Comparison of ENCODE assay signal across 16 mouse cellular contexts in the genomic region with DNA sequence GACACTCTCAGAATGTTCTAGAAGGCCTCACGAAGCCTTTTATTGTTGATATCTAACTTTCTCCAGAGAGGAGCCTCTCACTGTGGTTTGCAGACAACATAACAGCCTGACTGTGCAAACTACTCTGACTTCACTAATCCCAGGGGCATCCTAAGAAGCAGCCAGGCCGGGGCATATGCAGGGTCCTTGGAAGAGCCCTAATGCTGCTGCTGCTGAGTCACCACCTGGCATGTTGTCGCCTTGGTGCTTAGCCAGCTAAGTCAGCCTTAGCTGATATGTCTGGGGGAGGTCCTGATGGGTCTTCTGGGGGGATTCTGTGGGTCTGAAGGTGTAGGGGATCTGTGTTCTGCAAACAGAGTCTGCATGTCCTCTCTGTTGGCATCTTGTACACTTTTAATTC.
"Had no signal": no experiment of that assay in that cellular context is flagged by ENCODE, and none has a peak within 500 bp of the region (broad histone marks: within the 10 kb centered on the region; RNA-seq: fewer than 3 reads in every experiment).

No protein-coding gene starts in this region.

- H3K4me2 ChIP-seq: limb, embryonic 15.5 days; liver, embryonic 13.5 days; lung, embryonic 15.5 days; midbrain, embryonic 11.5 days; midbrain, embryonic 15.5 days; neural tube, embryonic 12.5 days; stomach, embryonic 15.5 days had no signal

- H3K9ac ChIP-seq: limb, embryonic 15.5 days; liver, embryonic 13.5 days; liver, postnatal 0 days; lung, embryonic 15.5 days; midbrain, embryonic 15.5 days; neural tube, embryonic 12.5 days; stomach, embryonic 15.5 days had no signal

- ATAC-seq: liver, postnatal 0 days; midbrain, embryonic 15.5 days had no signal

- H3K4me1 ChIP-seq: limb, embryonic 15.5 days; liver, embryonic 13.5 days; lung, embryonic 15.5 days; midbrain, embryonic 15.5 days; neural tube, embryonic 12.5 days; stomach, embryonic 15.5 days had no signal

- H3K4me3 ChIP-seq: limb, embryonic 15.5 days; liver, embryonic 13.5 days; lung, embryonic 15.5 days; megakaryocyte, embryonic 14.5 days; midbrain, embryonic 15.5 days; neural tube, embryonic 12.5 days; stomach, embryonic 15.5 days had no signal

- H3K27ac ChIP-seq: limb, embryonic 15.5 days; liver, embryonic 13.5 days; lung, embryonic 15.5 days; macrophage; midbrain, embryonic 15.5 days; neural tube, embryonic 12.5 days; stomach, embryonic 15.5 days had no signal

- H3K36me3 ChIP-seq: lung, embryonic 15.5 days had no signal

- H3K9me3 ChIP-seq: limb, embryonic 15.5 days; liver, embryonic 13.5 days; lung, embryonic 15.5 days; megakaryocyte, embryonic 14.5 days; midbrain, embryonic 15.5 days; neural tube, embryonic 12.5 days; stomach, embryonic 15.5 days had no signal

- DNase-seq: kidney, adult 9 months; kidney, postnatal 14 days; liver, embryonic 13.5 days; liver, postnatal 0 days; lung, postnatal 14 days; right cerebral cortex, adult 18-20 months; right cerebral cortex, postnatal 25 days; thymus, postnatal 36 days had no signal

- H3K27me3 ChIP-seq: limb, embryonic 15.5 days; liver, embryonic 13.5 days; lung, embryonic 15.5 days; megakaryocyte, embryonic 14.5 days; midbrain, embryonic 15.5 days; neural tube, embryonic 12.5 days; stomach, embryonic 15.5 days had no signal
